Mouse (Mus musculus) megakaryocyte, embryonic 14.5 days (primary cell): Measurements from ENCODE around the gene Gulp1.

Source experiments
- FLI1 ChIP-seq: IDR thresholded peaks from 2 replicates; pipeline ENCODE4 v1.6.1; 2012; ENCODE audit warnings: low read length, inconsistent platforms, mixed read lengths
- GATA1 ChIP-seq: IDR thresholded peaks from 3 replicates; pipeline ENCODE4 v1.6.1; 2012; ENCODE audit warnings: mixed read lengths, low read length, inconsistent platforms, borderline replicate concordance

- TF ChIP-seq GATA1, result no peak
- no peak for TF ChIP-seq FLI1
These were observed 2.0 kb downstream of the Gulp1 start for GRCm38 (mm10) chr1:44553166-44553898.
